Mouse (Mus musculus) G1E (cell line): ENCODE results near the gene Rnase11. TPM values are rescaled to one million over a fixed set of nuclear protein-coding genes. Genes with fewer than 3 reads are reported as not detected.

Source experiments
- ATAC-seq: 2 replicates; pipeline ENCODE4 v1.8.0; 2016; ENCODE audit warnings: mild to moderate bottlenecking; ENCODE audit not compliant: insufficient number of reproducible peaks, poor library complexity, low FRiP score, severe bottlenecking; ENCODE audit errors: extremely low read depth
- DNase-seq: peaks from one replicate; pipeline ENCODE4 v3.0.0; 2012; ENCODE audit warnings: low spot score
- H3K27me3 ChIP-seq: 2 replicates; pipeline ENCODE4 v1.6.1; 2012; ENCODE audit warnings: mild to moderate bottlenecking, low read length, inconsistent platforms; ENCODE audit not compliant: insufficient read depth
- H3K36me3 ChIP-seq: replicated peaks from 2 replicates; pipeline ENCODE3; 2012; ENCODE audit warnings: mild to moderate bottlenecking, inconsistent platforms
- H3K4me1 ChIP-seq: 2 replicates; pipeline ENCODE4 v1.6.1; 2012; ENCODE audit warnings: low read depth, low read length, inconsistent platforms, mixed read lengths; ENCODE audit not compliant: insufficient read depth
- H3K4me3 ChIP-seq: 2 replicates; pipeline ENCODE4 v1.5.1; 2012; ENCODE audit warnings: low read depth, mild to moderate bottlenecking, inconsistent platforms, low read length, moderate library complexity, mixed read lengths
- H3K9me3 ChIP-seq: replicated peaks from 2 replicates; pipeline ENCODE4 v1.6.1; 2012; ENCODE audit warnings: inconsistent platforms
- CTCF ChIP-seq: IDR thresholded peaks from 2 replicates; pipeline ENCODE4 v1.5.1; 2012; ENCODE audit warnings: low read depth, low read length, inconsistent platforms, mixed read lengths
- GATA1 ChIP-seq: IDR thresholded peaks from 2 replicates; pipeline ENCODE4 v1.6.1; 2012; ENCODE audit warnings: borderline replicate concordance, low read length, inconsistent platforms, mixed read lengths
- GATA2 ChIP-seq: IDR thresholded peaks from 2 replicates; pipeline ENCODE4 v1.6.1; 2012; ENCODE audit warnings: low read depth, low read length, inconsistent platforms, borderline replicate concordance
- POLR2AphosphoS5 ChIP-seq: IDR thresholded peaks from 2 replicates; pipeline ENCODE4 v1.6.1; 2012; ENCODE audit warnings: low read depth, low read length, inconsistent platforms; ENCODE audit not compliant: insufficient replicate concordance
- TAL1 ChIP-seq: conservative IDR thresholded peaks from 2 replicates; pipeline ENCODE4 v1.6.1; 2012; ENCODE audit warnings: low read depth, low read length, inconsistent platforms, mixed read lengths
- polyA plus RNA-seq: library from polyadenylated mRNA; stranded (reverse); fragments of >175 nt; gene quantifications from 2 replicates; pipeline ENCODE4 v1.2.3, GENCODE M21; 2012
- total RNA-seq, 2 experiments: library from RNA; stranded (forward) in 1 of 2; stranded (reverse) in 1 of 2; fragments of 200-1000 nt in 1 of 2; fragments of >200 nt in 1 of 2; fragmentation: Nextera tagmentation in 1 of 2; gene quantifications; 2 replicates each; pipeline ENCODE4 v1.2.3; 2014 to 2017

The Rnase11 gene
- total and polyA plus RNA-seq, 3 experiments, result 0.22 TPM; not detected in 2

GRCm38 (mm10) chr14:51041769-51042168 lies 8.2 kb downstream of the Rnase11 start, which contains the start of gene Rnase9:
Gene Rnase9 (minus strand): TSS chr14:51041869.
- TF ChIP-seq CTCF (no peak), GATA2 (no peak), GATA1 (no peak), TAL1 (no peak), POLR2AphosphoS5 (no peak)
- DNase-seq (no peak), ATAC-seq (no peak)
- Histone ChIP-seq H3K4me1 (no peaks in the 10 kb centered on the region; the same call in 1 of the 2 replicates), H3K36me3 (no peaks in the 10 kb centered on the region), H3K4me3 (no peak within 1 kb of the TSS), H3K9me3 (no peaks in the 10 kb centered on the region), H3K27me3 (no peaks in the 10 kb centered on the region; the same call in 1 of the 2 replicates)

GRCm38 (mm10) chr14:51036214-51036613 lies 13.7 kb downstream of the Rnase11 start:
- Histone ChIP-seq H3K4me1 (no peaks in the 10 kb centered on the region), H3K27me3 (peaks cover 4% of the 10 kb centered on the region; the same call in 1 of the 2 replicates), H3K9me3 (no peaks in the 10 kb centered on the region), H3K4me3 (no peak overlapping the region), H3K36me3 (no peaks in the 10 kb centered on the region)
- TF ChIP-seq GATA1 (no peak), CTCF (no peak), TAL1 (no peak)
- DNase-seq (no peak), ATAC-seq (no peak)

DNA sequence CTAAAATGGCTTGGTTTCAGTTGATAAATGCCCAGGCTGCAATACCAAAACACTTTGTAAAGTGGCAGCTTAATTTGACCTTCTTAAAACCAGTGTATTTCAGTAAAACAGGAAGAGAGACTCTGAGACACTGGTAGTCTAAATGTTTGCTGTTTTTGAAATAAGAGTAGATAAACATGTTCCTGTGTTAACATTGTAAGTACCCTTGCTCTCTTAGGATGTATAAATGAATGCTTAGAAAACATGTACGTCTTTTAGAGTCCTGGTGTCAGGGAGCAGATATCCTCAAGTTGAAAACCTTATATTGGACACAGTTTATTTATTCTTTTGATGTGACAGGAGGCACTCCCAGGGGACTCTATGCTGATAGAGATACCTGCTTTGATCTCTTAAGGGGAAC lies 14.8 kb downstream of the Rnase11 start:
- H3K4me1 ChIP-seq, result no peaks in the 10 kb centered on the region
- ATAC-seq (no peak), DNase-seq (no peak)
- no peak overlapping the region for H3K4me3 ChIP-seq
- H3K27me3 ChIP-seq, result peaks cover 4% of the 10 kb centered on the region; the same call in 1 of the 2 replicates
- H3K9me3 ChIP-seq, result no peaks in the 10 kb centered on the region
- TF ChIP-seq TAL1 (no peak), POLR2AphosphoS5 (no peak), GATA1 (no peak), GATA2 (no peak), CTCF (no peak)
- no peaks in the 10 kb centered on the region for H3K36me3 ChIP-seq

DNA sequence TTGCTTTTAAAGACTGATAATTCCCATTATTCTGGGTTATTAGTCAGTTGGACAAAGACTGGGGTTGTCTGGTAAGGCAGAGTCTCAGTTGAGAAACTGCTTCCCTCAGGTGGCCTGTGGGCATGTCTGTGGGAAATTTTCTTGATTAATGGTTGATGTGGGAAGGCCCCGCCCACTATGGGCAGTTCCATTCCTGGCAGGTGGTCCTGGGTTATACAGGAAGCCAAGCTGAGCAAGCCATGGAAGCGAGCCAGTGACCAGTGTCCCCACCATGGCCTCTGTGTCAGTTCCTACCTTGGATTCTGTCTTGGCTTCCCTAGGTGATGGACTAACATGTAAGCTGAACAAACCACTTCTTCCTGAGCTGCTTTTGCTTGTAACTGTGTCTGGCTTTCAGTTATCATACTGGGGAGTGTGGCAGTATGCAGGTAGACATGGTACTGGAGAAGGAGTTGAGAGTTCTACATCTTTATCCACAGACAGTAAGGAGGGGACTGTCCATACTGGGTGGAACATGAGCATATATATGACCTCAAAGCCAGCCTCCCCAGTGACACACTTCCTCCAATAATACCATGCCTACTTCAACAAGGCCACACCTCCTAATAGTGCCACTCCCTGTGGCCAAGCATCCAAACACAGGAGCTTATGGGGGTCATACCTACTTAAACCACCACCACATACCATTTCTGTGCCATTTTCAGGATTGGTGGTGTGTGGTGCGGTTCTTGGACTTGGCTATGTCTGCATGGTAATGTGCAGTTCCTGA lies 22.4 kb downstream of the Rnase11 start:
- Histone ChIP-seq H3K4me3 (no peak overlapping the region), H3K9me3 (no peaks in the 10 kb centered on the region), H3K4me1 (peaks cover 7% of the 10 kb centered on the region), H3K36me3 (no peaks in the 10 kb centered on the region), H3K27me3 (peaks cover 7% of the 10 kb centered on the region; the same call in 1 of the 2 replicates)
- TF ChIP-seq TAL1, result no peak
- no peak for TF ChIP-seq GATA1
- TF ChIP-seq CTCF, result no peak
- TF ChIP-seq POLR2AphosphoS5, result no peak
- TF ChIP-seq GATA2, result no peak
- DNase-seq, result no peak
- ATAC-seq, result no peak

GRCm38 (mm10) chr14:51026391-51027133 lies 23.4 kb downstream of the Rnase11 start:
- ATAC-seq, result peak; percentile 57
- H3K36me3 ChIP-seq, result no peaks in the 10 kb centered on the region

GRCm38 (mm10) chr14:51024820-51025219 lies 25.1 kb downstream of the Rnase11 start:
- TF ChIP-seq TAL1, result no peak
- no peak for TF ChIP-seq CTCF
- no peak for TF ChIP-seq GATA1
- no peak for TF ChIP-seq GATA2
- no peak for TF ChIP-seq POLR2AphosphoS5
- ATAC-seq, result no peak

More at GRCm38 (mm10) chr14:51026391-51027133, 23.4 kb downstream of the Rnase11 start:
- Histone ChIP-seq H3K4me1 (peaks cover 7% of the 10 kb centered on the region), H3K27me3 (peaks cover 3% of the 10 kb centered on the region; the same call in 1 of the 2 replicates), H3K4me3 (no peak overlapping the region), H3K9me3 (no peaks in the 10 kb centered on the region)
- TF ChIP-seq GATA2 (no peak), TAL1 (no peak), GATA1 (no peak), POLR2AphosphoS5 (no peak), CTCF (0 out of 2 replicates have a peak, but pooled peaks have one; percentile 17)
- peak; percentile 2 for DNase-seq

More at GRCm38 (mm10) chr14:51024820-51025219, 25.1 kb downstream of the Rnase11 start:
- Histone ChIP-seq H3K4me1 (peaks cover 7% of the 10 kb centered on the region), H3K36me3 (no peaks in the 10 kb centered on the region), H3K4me3 (no peak overlapping the region), H3K9me3 (no peaks in the 10 kb centered on the region), H3K27me3 (peaks cover 3% of the 10 kb centered on the region; the same call in 1 of the 2 replicates)
- DNase-seq, result no peak
